Mouse (Mus musculus) liver, embryonic 14.5 days (tissue): ENCODE measurements around the gene Plppr1. TPM values are rescaled to one million over a fixed set of nuclear protein-coding genes. Genes with fewer than 3 reads are reported as not detected.

ENCODE experiments used
- ATAC-seq: fragments of 200-750 bp; cut with Nextera tagmentation; 2 replicates; pipeline ENCODE4 v1.8.0; 2017; ENCODE audit warnings: moderate number of reproducible peaks, mild to moderate bottlenecking, moderate library complexity; ENCODE audit not compliant: insufficient read depth
- DNase-seq, 3 experiments: peaks; one replicate each; pipeline ENCODE4 v3.0.0-alpha.2; 2012 to 2013; ENCODE audit warnings: low read depth in 3 of 3, low spot score in 3 of 3
- H3K27ac ChIP-seq: fragments of 300-500 bp; sonication (generic); 2 replicates; pipeline ENCODE4 v1.5.1; 2014; ENCODE audit warnings: moderate library complexity, mild to moderate bottlenecking, control low read depth, inconsistent platforms
- H3K27me3 ChIP-seq: fragments of 300-500 bp; sonication (generic); 2 replicates; pipeline ENCODE4 v1.6.1; 2014; ENCODE audit warnings: mild to moderate bottlenecking, low read length, moderate library complexity; ENCODE audit not compliant: control insufficient read depth, insufficient read depth
- H3K36me3 ChIP-seq: fragments of 300-500 bp; sonication (generic); replicated peaks from 2 replicates; pipeline ENCODE4 v1.6.1; 2014; ENCODE audit warnings: low read depth; ENCODE audit not compliant: control insufficient read depth, insufficient read depth
- H3K4me1 ChIP-seq, 2 experiments: fragments of 200-500 bp in 1 of 2; fragments of 300-500 bp in 1 of 2; sonication (generic) in 1 of 2; replicated peaks; 2 replicates each; pipeline ENCODE4 v1.6.1; 2012 to 2014; ENCODE audit warnings: antibody characterized with exemption in 1 of 2, inconsistent platforms in 1 of 2, low read length in 1 of 2; ENCODE audit not compliant: control insufficient read depth in 2 of 2, insufficient read depth in 2 of 2
- H3K4me2 ChIP-seq: fragments of 300-500 bp; sonication (generic); 2 replicates; pipeline ENCODE4 v1.6.1; 2014; ENCODE audit warnings: low read depth, mild to moderate bottlenecking, control low read depth, moderate library complexity
- H3K4me3 ChIP-seq, 2 experiments: fragments of 200-500 bp in 1 of 2; fragments of 300-500 bp in 1 of 2; sonication (generic) in 1 of 2; 2 replicates each; pipeline ENCODE4 v1.5.1; 2012 to 2014; ENCODE audit warnings: low read depth in 2 of 2, low read length in 2 of 2, mild to moderate bottlenecking in 2 of 2, control low read depth in 1 of 2, inconsistent platforms in 1 of 2, moderate library complexity in 1 of 2; ENCODE audit not compliant: insufficient read depth in 1 of 2
- H3K9ac ChIP-seq: fragments of 300-500 bp; sonication (generic); replicated peaks from 2 replicates; pipeline ENCODE4 v1.6.1; 2014; ENCODE audit warnings: mild to moderate bottlenecking, control low read depth, moderate library complexity
- H3K9me3 ChIP-seq: fragments of 300-500 bp; sonication (generic); 2 replicates; pipeline ENCODE4 v1.6.1; 2016; ENCODE audit warnings: low read length, mixed read lengths; ENCODE audit not compliant: control insufficient read depth
- CTCF ChIP-seq: IDR thresholded peaks from 2 replicates; pipeline ENCODE4 v1.5.1; 2016; ENCODE audit warnings: antibody characterized with exemption, low read depth, control low read depth
- EP300 ChIP-seq: IDR thresholded peaks from 2 replicates; pipeline ENCODE4 v1.6.1; 2016; ENCODE audit warnings: antibody characterized with exemption, low read depth
- WGBS: fragments of 180-500 bp; shearing (Covaris S2); extraction: QIAGEN DNeasy Blood & Tissue Kit; methylation state at CpG from one replicate; pipeline ENCODE4 v1.1.7; 2014; ENCODE audit not compliant: insufficient replicate concordance; 5-methylcytosine and 5-hydroxymethylcytosine counted together
- polyA plus RNA-seq, 2 experiments: library from polyadenylated mRNA; depleted of rRNA in 1 of 2; stranded (reverse) in 1 of 2; unstranded in 1 of 2; fragments of >200 nt; fragmentation: Nextera tagmentation in 1 of 2; extraction: Ambion mirVana in 1 of 2; gene quantifications; 2 replicates each; pipeline versions ENCODE4 v1.2.1 to v1.2.3; 2012 to 2014

The Plppr1 gene
- polyA plus RNA-seq, 2 experiments, result 0.11 to 0.34 TPM

GRCm38 (mm10) chr4:49072886-49073285 lies 13.8 kb downstream of the Plppr1 start:
- Histone ChIP-seq H3K27me3 (no peaks in the 10 kb centered on the region), H3K4me3 (no peak overlapping the region), H3K4me1 (no peaks in the 10 kb centered on the region), H3K4me2 (no peak overlapping the region), H3K27ac (no peak overlapping the region), H3K9ac (no peak overlapping the region), H3K36me3 (no peaks in the 10 kb centered on the region), H3K9me3 (no peaks in the 10 kb centered on the region)
- ATAC-seq (no peak), DNase-seq (no peak)
- TF ChIP-seq CTCF, result no peak
- no peak for TF ChIP-seq EP300
- WGBS, result 61% methylated on average over 4 of the region's 4 CpGs

- Histone ChIP-seq H3K4me1 (no peaks in the 10 kb centered on the region), H3K27ac (no peak overlapping the region), H3K4me2 (no peak overlapping the region), H3K36me3 (no peaks in the 10 kb centered on the region), H3K27me3 (no peaks in the 10 kb centered on the region), H3K9ac (no peak overlapping the region), H3K4me3 (no peak overlapping the region), H3K9me3 (no peaks in the 10 kb centered on the region)
- 52% methylated on average over 2 of the region's 2 CpGs for WGBS
- TF ChIP-seq EP300, result no peak
- TF ChIP-seq CTCF, result no peak
- ATAC-seq (no peak), DNase-seq (no peak)
These were observed 16.8 kb downstream of the Plppr1 start for GRCm38 (mm10) chr4:49075881-49076280.

- H3K4me2 ChIP-seq, result no peak overlapping the region
- WGBS, result 37% methylated on average over 1 of the region's 1 CpGs
- H3K4me1 ChIP-seq, result no peaks in the 10 kb centered on the region
- no peak overlapping the region for H3K4me3 ChIP-seq
- TF ChIP-seq CTCF, result no peak
- TF ChIP-seq EP300, result no peak
- H3K9me3 ChIP-seq, result no peaks in the 10 kb centered on the region
- no peak for ATAC-seq
- DNase-seq, result no peak
- H3K9ac ChIP-seq, result no peak overlapping the region
- H3K27ac ChIP-seq, result no peak overlapping the region
- H3K27me3 ChIP-seq, result no peaks in the 10 kb centered on the region
- H3K36me3 ChIP-seq, result no peaks in the 10 kb centered on the region
These were observed 20.3 kb downstream of the Plppr1 start for GRCm38 (mm10) chr4:49079399-49079798.

GRCm38 (mm10) chr4:49088205-49088604 lies 29.1 kb downstream of the Plppr1 start:
- no peak overlapping the region for H3K4me2 ChIP-seq
- H3K36me3 ChIP-seq, result no peaks in the 10 kb centered on the region
- H3K9me3 ChIP-seq, result no peaks in the 10 kb centered on the region
- H3K27ac ChIP-seq, result no peak overlapping the region
- TF ChIP-seq CTCF (no peak), EP300 (no peak)
- no peaks in the 10 kb centered on the region for H3K4me1 ChIP-seq
- DNase-seq (no peak), ATAC-seq (no peak)
- WGBS, result 34% methylated on average over 3 of the region's 3 CpGs
- H3K27me3 ChIP-seq, result no peaks in the 10 kb centered on the region
- no peak overlapping the region for H3K9ac ChIP-seq
- H3K4me3 ChIP-seq, result no peak overlapping the region

- Histone ChIP-seq H3K4me3 (no peak overlapping the region), H3K4me1 (no peaks in the 10 kb centered on the region), H3K9ac (no peak overlapping the region), H3K27ac (no peak overlapping the region), H3K36me3 (no peaks in the 10 kb centered on the region), H3K9me3 (no peaks in the 10 kb centered on the region), H3K4me2 (no peak overlapping the region), H3K27me3 (no peaks in the 10 kb centered on the region)
- DNase-seq (no peak), ATAC-seq (no peak)
- WGBS, result 75% methylated on average over 1 of the region's 1 CpGs
- TF ChIP-seq CTCF (no peak), EP300 (no peak)
These were observed 31.4 kb downstream of the Plppr1 start for GRCm38 (mm10) chr4:49090461-49090860.

- no peak for TF ChIP-seq CTCF
- no peak for TF ChIP-seq EP300
- no peaks in the 10 kb centered on the region for H3K36me3 ChIP-seq
- no peaks in the 10 kb centered on the region for H3K4me1 ChIP-seq
- no peak overlapping the region for H3K9ac ChIP-seq
- H3K9me3 ChIP-seq, result no peaks in the 10 kb centered on the region
- DNase-seq (no peak), ATAC-seq (no peak)
- H3K27me3 ChIP-seq, result no peaks in the 10 kb centered on the region
- H3K4me2 ChIP-seq, result no peak overlapping the region
- H3K4me3 ChIP-seq, result no peak overlapping the region
- WGBS, result 52% methylated on average over 2 of the region's 2 CpGs
- H3K27ac ChIP-seq, result no peak overlapping the region
These were observed 40.4 kb downstream of the Plppr1 start for GRCm38 (mm10) chr4:49099448-49099847.
